Mouse (Mus musculus) testis, postnatal 14 days (tissue): ENCODE data around the gene Hopx.
"Not testable (repeated sequence)": the region's sequence is repeated elsewhere in the genome, so short reads cannot be mapped to it uniquely, and the experiment has no call there.

Experiments used
- DNase-seq: peaks from one replicate; pipeline ENCODE4 v3.0.0; 2021; ENCODE audit warnings: low spot score

Gene Hopx

DNA sequence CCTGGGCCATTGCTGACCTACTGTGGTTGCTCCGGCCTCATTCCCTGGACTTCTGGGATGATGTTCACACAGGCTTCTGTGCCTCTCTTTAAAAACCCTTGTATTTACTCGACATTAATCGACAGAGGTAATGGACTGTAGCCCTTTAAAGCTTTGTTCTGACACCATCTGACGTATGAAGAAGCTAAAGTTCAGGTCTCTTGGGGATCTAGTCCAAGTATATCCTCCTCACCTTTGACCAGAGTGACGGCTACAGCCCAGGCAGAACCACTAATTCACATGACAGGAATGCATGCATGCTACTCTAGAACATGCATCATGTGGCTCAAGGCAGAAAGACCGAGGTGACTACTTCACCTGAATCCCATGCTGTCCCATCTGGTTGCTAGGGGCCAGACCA is 14.2 kb downstream of the Hopx start:
- no peak for DNase-seq

- DNase-seq: no peak
Observed at GRCm38 (mm10) chr5:77099997-77100380, 14.9 kb downstream of the Hopx start.

- no peak for DNase-seq
Observed at GRCm38 (mm10) chr5:77099317-77099996, 15.5 kb downstream of the Hopx start.

- DNase-seq: no peak
Observed at GRCm38 (mm10) chr5:77098874-77099273, 16.0 kb downstream of the Hopx start.

GRCm38 (mm10) chr5:77097686-77098085 is 17.2 kb downstream of the Hopx start:
- DNase-seq: no peak

- DNase-seq: not testable (repeated sequence)
Observed at GRCm38 (mm10) chr5:77096194-77096593, 18.7 kb downstream of the Hopx start.

DNA sequence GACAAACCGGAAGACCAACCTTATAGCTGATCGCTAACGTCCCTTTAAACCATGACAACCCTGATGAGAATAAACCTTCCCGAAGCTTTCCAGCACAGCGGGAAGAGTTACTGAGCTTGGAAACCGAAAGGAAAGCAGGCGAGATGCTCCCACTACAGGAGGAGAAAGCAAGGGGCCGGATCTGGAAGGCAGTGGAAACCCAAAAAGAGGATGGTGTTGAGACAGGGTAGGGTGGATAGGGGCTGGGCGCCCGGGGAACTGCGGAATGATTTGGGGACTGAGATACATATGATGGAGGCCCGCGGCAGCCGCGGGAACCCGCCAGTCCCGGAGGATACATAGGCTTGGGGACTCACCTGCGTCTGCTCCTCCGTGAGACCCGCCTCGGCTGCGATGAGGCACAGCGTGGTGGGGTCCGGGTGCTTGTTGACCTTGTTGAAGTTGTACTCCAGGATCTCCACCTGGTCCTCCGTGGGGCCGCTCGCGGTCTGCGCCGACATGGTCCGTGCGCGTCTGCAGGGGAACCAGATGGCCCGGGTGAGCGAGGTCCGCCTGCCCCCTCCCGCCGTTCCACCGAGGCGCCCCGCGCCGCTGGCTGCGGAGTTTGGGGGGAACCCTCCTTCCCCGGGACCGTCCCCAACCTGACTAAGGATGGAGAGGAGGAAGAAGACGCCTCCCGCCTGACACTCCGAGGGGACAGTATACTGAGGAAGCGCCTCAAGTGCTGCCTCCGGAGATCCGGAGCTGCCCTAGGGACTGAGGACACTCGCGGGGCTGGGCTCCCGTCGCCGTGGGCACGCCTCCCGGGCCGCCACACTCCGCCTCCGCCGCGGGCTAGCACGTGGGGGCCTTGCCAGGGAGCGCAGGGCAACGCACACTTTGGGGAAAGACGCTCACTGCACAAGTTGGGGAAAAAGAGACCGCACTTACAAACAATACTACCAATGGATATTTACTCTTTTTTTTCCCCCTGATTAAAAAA is 20.1 kb downstream of the Hopx start:
- DNase-seq: peak; percentile 66

- no peak for DNase-seq
Observed at GRCm38 (mm10) chr5:77093961-77094360, 21.0 kb downstream of the Hopx start.

GRCm38 (mm10) chr5:77092531-77092930 is 22.4 kb downstream of the Hopx start:
- no peak for DNase-seq

GRCm38 (mm10) chr5:77091923-77092322 is 23.0 kb downstream of the Hopx start:
- no peak for DNase-seq

DNA sequence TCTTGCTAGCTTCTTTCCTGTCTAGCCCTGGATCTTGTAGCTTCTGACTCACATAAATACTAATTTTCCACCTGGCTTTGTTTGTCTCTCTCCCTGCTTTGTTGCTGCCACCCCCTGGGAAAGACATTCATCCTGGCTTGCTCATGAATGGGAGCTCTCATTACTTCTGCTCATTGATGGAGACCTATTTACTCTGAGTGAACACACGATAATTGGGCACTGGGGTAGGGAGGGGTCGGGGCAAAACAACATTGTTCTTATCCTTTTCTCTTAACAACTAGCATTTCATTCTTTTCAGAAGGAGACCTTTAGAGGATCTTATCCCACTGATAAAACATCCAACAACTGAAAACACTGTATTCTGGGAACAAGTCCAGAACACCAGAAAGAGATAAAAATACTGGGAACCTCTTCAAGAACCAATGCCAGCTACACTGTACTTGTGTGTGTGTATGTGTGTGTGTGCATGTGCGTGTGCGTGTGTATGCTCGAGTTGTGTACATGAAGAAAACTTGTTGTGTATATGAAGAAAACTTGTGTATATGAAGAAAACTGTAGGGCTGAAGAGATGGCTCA is 24.3 kb downstream of the Hopx start:
- DNase-seq: no peak

DNA sequence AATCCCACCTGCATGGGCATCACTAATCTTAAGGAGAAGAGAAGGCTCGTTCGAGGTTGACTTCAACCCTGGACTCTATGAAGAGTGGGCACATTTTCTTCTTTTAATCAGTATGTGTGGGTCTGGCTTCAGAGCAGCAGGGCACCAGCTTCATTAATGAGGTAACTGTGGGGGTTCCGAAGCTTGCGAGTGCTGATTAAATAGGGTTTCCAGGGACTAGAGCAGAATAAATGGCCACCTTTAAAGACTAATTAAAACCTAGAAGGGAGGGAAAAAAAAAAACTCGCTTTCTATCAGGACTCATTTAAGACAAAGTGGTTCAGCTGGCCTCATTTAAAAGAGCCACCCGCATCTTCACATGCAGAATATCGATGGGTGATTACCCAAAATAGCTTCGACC is 25.0 kb downstream of the Hopx start:
- no peak for DNase-seq

GRCm38 (mm10) chr5:77089294-77089693 is 25.6 kb downstream of the Hopx start:
- no peak for DNase-seq

- no peak for DNase-seq
Observed at GRCm38 (mm10) chr5:77087122-77087521, 27.8 kb downstream of the Hopx start.

DNA sequence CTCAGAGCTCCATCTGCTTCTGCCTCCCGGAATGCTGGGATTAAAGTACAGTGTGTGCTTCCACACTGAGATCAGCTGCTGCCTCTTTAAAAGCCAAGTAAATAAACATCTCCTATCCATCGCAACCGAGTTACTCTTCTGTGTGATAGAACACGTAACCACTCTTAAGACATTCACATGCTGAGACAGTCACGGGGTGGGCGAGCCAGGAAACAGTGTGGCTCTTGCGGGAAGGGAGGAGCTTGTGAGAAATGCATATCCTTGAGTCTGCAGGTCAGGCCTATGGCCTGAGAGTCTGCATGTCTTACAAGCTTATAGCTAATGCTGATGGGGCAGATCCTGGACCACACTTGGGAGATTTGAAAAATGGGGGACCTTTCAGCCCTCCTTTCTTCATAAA is 28.4 kb downstream of the Hopx start:
- DNase-seq: no peak

DNA sequence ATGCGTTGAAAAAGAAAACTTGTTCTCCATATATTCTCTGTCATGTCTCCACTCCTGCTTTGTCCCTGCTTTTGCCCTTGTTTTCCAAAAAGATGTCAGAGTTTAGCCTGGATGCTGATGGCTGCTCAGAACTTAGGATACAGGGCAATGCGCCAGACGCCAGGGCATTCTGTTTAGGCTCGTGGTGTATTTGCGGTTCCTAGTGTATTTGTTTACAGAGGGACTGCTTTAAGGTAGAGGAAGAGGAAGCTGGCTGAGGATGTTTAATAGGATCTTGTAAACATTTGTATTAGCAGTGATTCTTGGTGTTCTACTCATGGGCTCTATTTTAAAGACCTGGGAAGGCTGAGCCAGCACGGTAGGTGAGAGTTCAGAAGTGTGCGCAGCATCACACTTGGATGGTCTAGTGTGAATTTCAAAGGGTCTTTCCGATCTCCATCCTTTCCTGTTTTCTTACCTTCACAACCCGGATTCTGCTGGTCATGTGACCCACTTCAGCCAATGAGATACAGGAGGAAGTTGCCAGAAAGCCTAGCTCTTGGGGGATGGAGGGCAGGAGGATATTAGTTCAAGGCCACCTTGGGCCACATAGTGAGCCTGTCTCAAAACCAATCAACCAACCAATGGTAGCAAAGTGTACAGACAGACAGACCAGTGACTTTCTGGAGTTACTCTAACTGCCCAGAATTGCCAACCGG is 29.0 kb downstream of the Hopx start:
- no peak for DNase-seq

DNA sequence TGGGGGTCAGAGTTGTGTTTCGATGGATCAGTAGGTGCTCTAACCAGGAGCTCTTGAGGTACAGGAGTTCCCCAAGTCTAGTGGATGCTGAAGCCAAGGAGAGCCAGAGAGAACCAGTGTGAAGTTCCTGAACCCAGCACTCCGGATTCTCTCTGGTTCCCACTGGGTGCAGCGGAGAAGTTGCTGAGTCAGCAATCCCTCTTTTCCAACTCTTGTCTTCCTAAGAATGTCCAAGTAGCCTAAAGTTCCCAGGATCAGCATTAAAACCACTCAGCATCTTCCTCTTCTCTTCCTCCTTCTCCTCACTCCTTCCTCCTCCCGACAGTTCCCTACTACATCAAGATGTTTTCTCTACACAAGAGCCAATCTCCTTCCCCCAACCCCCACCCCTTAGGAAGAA is 30.5 kb downstream of the Hopx start:
- DNase-seq: no peak

DNA sequence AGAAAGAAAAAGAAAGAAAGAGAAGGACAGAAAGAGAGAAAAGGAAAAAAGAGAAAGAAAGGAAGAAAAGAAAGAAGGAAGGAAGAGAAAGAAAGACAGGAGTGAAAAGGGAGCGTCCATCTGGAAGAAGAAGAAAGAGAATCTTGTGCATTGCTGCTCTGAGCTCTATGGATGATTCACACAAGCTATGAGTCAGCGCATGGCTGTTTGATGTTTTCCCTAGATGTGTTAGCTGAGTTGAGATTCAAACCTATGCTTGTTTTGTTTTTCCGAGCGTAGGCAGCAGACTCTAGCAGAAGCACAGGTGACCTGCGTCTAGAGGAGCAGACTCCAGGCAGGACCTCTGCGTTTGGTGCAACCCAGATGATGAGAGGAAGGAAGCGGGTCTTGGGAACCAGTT is 32.2 kb downstream of the Hopx start:
- no peak for DNase-seq

DNA sequence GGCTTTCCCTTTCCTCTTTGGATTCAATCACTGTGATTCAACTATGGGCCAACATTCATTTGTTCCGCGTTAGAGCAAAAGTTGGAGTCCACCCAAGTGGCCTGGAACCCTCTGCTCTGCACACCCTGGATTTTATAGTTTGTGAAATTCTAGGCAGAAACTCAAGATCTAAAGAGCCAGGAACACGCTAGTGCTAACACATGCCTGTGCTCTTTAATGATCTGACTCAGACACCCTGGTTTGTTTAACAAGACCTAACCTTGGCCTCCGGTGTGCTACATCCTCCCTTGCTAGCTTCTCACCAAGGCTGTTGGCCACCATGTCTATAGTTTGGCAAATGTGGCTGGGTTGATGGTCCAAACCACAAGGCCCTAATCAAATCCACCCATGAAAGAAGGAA is 34.2 kb downstream of the Hopx start:
- peak; percentile 19 for DNase-seq

DNA sequence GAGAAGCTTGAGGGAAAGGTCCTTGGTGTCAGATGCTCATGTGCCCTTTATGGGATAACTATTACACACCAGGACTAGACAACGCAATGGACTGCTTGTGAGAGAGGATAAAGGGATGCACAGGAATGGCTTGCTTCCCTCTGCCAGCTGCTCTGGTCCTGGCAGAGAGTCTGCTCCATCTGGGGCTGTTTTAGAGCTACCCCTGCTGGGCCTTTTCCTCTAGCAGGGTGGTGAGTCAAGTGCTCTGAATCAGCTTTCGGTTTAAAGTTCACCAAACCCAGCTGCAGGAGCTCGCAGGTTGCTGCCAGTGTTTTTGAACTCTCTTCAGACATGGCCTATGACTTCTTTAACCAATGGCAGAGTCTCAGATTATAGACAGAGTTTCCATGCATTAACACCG is 39.0 kb downstream of the Hopx start:
- no peak for DNase-seq

- DNase-seq: peak; percentile 28
Observed at GRCm38 (mm10) chr5:77074914-77075313, 40.0 kb downstream of the Hopx start.

GRCm38 (mm10) chr5:77073794-77074193 is 41.1 kb downstream of the Hopx start:
- DNase-seq: no peak
